Mouse (Mus musculus) thymus, adult 2 months (tissue): ENCODE results near the gene Rap2b.

Experiments
- CTCF ChIP-seq: fragments of 200-500 bp; IDR thresholded peaks from 2 replicates; pipeline ENCODE4 v1.5.1; 2012; ENCODE audit warnings: mild to moderate bottlenecking, control low read depth, low read length, moderate library complexity, borderline replicate concordance; ENCODE audit not compliant: control insufficient read depth, poor library complexity, insufficient read depth; ENCODE audit errors: extremely low read depth
- POLR2A ChIP-seq: fragments of 200-500 bp; IDR thresholded peaks from 2 replicates; pipeline ENCODE4 v1.6.1; 2012; ENCODE audit warnings: mild to moderate bottlenecking, low read length, control low read depth, moderate library complexity; ENCODE audit not compliant: control insufficient read depth, poor library complexity, insufficient read depth; ENCODE audit errors: extremely low read depth

GRCm38 (mm10) chr3:61393520-61393919, 32.1 kb downstream of the Rap2b start:
- TF ChIP-seq CTCF (no peak), POLR2A (no peak)
